Mouse (Mus musculus): ENCODE data around the gene E330017A01Rik. TPM values are rescaled to one million over a fixed set of nuclear protein-coding genes. Genes with fewer than 3 reads are reported as not detected.

Gene E330017A01Rik
- polyA plus RNA-seq, 1 experiment from 2014 or later: not detected

- no peaks in the 10 kb centered on the region for H3K9me3 ChIP-seq (ENCODE audit: low read length)
- no peak overlapping the region for H3K4me3 ChIP-seq (ENCODE audit: low read depth, low read length)
- TF ChIP-seq CTCF (IDR thresholded peaks at IDR 0.05; ENCODE audit: low read depth): no peak
- TF ChIP-seq EP300 (IDR thresholded peaks at IDR 0.05; ENCODE audit: low read depth): no peak
- no peaks in the 10 kb centered on the region for H3K27me3 ChIP-seq (ENCODE audit: insufficient read depth, low read length)
- no peak overlapping the region for H3K4me2 ChIP-seq (ENCODE audit: low read depth, low read length)
- peak overlapping the region; percentile 29 for H3K27ac ChIP-seq (ENCODE audit: low read depth)
- no peaks in the 10 kb centered on the region for H3K36me3 ChIP-seq (replicated peaks; ENCODE audit: insufficient read depth, low read length)
- peaks cover 16% of the 10 kb centered on the region for H3K4me1 ChIP-seq (ENCODE audit: insufficient read depth)
- WGBS (ENCODE audit: insufficient replicate concordance): 100% methylated on average over 2 of the region's 2 CpGs
- H3K9ac ChIP-seq (replicated peaks): no peak overlapping the region
- ATAC-seq (no peak), DNase-seq (no peak)
Measured at GRCm38 (mm10) chr16:58628336-58628680, 10.2 kb downstream of the E330017A01Rik start.

GRCm38 (mm10) chr16:58627597-58628335, 10.8 kb downstream of the E330017A01Rik start:
- 61% methylated on average over 4 of the region's 4 CpGs for WGBS (ENCODE audit: insufficient replicate concordance)
- no peak for DNase-seq
- H3K27ac ChIP-seq (ENCODE audit: low read depth): peak overlapping the region; percentile 29

DNA sequence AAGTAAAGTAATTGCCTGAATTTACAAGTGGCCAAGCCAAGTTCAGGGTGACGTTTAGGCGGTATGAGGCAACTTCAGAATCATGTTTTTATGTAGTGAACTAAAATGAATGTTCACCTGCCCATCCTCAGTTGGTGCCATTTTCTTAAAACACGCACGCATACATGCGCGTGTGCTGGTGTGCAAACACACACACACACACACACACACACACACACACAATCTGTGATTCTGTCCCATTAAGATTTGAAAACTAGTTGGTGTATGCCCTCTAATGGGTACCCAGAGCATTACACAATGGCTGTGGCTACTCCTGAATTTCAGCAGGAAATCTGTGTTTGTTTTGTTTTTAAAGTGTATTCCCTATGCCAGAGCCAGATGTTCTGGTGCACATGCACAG, 14.6 kb downstream of the E330017A01Rik start:
- DNase-seq: peak; percentile 24
- 0 out of 2 replicates have a peak, but pooled peaks have one; percentile 23 for ATAC-seq

More at GRCm38 (mm10) chr16:58627597-58628335, 10.8 kb downstream of the E330017A01Rik start:
- peaks cover 16% of the 10 kb centered on the region for H3K4me1 ChIP-seq (ENCODE audit: insufficient read depth)
- H3K9ac ChIP-seq (replicated peaks): no peak overlapping the region
- no peak overlapping the region for H3K4me2 ChIP-seq (ENCODE audit: low read depth, low read length)
- no peak overlapping the region for H3K4me3 ChIP-seq (ENCODE audit: low read depth, low read length)
- peak; percentile 75 for ATAC-seq
- TF ChIP-seq EP300 (IDR thresholded peaks at IDR 0.05; ENCODE audit: low read depth): peak; percentile 60; the same call in 1 of the 2 replicates
- TF ChIP-seq CTCF (IDR thresholded peaks at IDR 0.05; ENCODE audit: low read depth): peak; percentile 59
- H3K27me3 ChIP-seq (ENCODE audit: insufficient read depth, low read length): no peaks in the 10 kb centered on the region
- no peaks in the 10 kb centered on the region for H3K36me3 ChIP-seq (replicated peaks; ENCODE audit: insufficient read depth, low read length)
- no peaks in the 10 kb centered on the region for H3K9me3 ChIP-seq (ENCODE audit: low read length)

GRCm38 (mm10) chr16:58623114-58623513, 15.4 kb downstream of the E330017A01Rik start:
- peaks cover 6% of the 10 kb centered on the region; the same call in 1 of the 2 replicates for H3K4me1 ChIP-seq (ENCODE audit: insufficient read depth)
- ATAC-seq: no peak
- H3K9me3 ChIP-seq (ENCODE audit: low read length): no peaks in the 10 kb centered on the region
- H3K36me3 ChIP-seq (replicated peaks; ENCODE audit: insufficient read depth, low read length): no peaks in the 10 kb centered on the region
- 77% methylated on average over 4 of the region's 4 CpGs for WGBS (ENCODE audit: insufficient replicate concordance)
- H3K9ac ChIP-seq (replicated peaks): no peak overlapping the region
- no peak for DNase-seq
- TF ChIP-seq CTCF (IDR thresholded peaks at IDR 0.05; ENCODE audit: low read depth) (no peak), EP300 (IDR thresholded peaks at IDR 0.05; ENCODE audit: low read depth) (no peak)
- no peak overlapping the region for H3K4me2 ChIP-seq (ENCODE audit: low read depth, low read length)
- no peak overlapping the region for H3K4me3 ChIP-seq (ENCODE audit: low read depth, low read length)
- H3K27me3 ChIP-seq (ENCODE audit: insufficient read depth, low read length): no peaks in the 10 kb centered on the region
- H3K27ac ChIP-seq (ENCODE audit: low read depth): no peak overlapping the region

More for the DNA sequence above, 14.6 kb downstream of the E330017A01Rik start:
- WGBS (ENCODE audit: insufficient replicate concordance): 79% methylated on average over 6 of the region's 6 CpGs
- Histone ChIP-seq H3K36me3 (replicated peaks; ENCODE audit: insufficient read depth, low read length) (no peaks in the 10 kb centered on the region), H3K9me3 (ENCODE audit: low read length) (no peaks in the 10 kb centered on the region), H3K4me3 (ENCODE audit: low read depth, low read length) (no peak overlapping the region), H3K27ac (ENCODE audit: low read depth) (no peak overlapping the region), H3K27me3 (ENCODE audit: insufficient read depth, low read length) (no peaks in the 10 kb centered on the region), H3K9ac (replicated peaks) (no peak overlapping the region), H3K4me2 (ENCODE audit: low read depth, low read length) (no peak overlapping the region), H3K4me1 (ENCODE audit: insufficient read depth) (peaks cover 13% of the 10 kb centered on the region)
- TF ChIP-seq CTCF (IDR thresholded peaks at IDR 0.05; ENCODE audit: low read depth) (peak; percentile 84), EP300 (IDR thresholded peaks at IDR 0.05; ENCODE audit: low read depth) (no peak)

- H3K4me2 ChIP-seq (ENCODE audit: low read depth, low read length): no peak overlapping the region
- no peak overlapping the region for H3K9ac ChIP-seq (replicated peaks)
- no peak overlapping the region for H3K27ac ChIP-seq (ENCODE audit: low read depth)
- no peak overlapping the region for H3K4me3 ChIP-seq (ENCODE audit: low read depth, low read length)
- 77% methylated on average over 3 of the region's 3 CpGs for WGBS (ENCODE audit: insufficient replicate concordance)
- TF ChIP-seq CTCF (IDR thresholded peaks at IDR 0.05; ENCODE audit: low read depth): no peak
- TF ChIP-seq EP300 (IDR thresholded peaks at IDR 0.05; ENCODE audit: low read depth): no peak
- no peaks in the 10 kb centered on the region for H3K36me3 ChIP-seq (replicated peaks; ENCODE audit: insufficient read depth, low read length)
- H3K4me1 ChIP-seq (ENCODE audit: insufficient read depth): peaks cover 3% of the 10 kb centered on the region; the same call in 1 of the 2 replicates
- no peak for DNase-seq
- no peaks in the 10 kb centered on the region for H3K9me3 ChIP-seq (ENCODE audit: low read length)
- H3K27me3 ChIP-seq (ENCODE audit: insufficient read depth, low read length): no peaks in the 10 kb centered on the region
- no peak for ATAC-seq
Measured at GRCm38 (mm10) chr16:58622377-58622776, 16.2 kb downstream of the E330017A01Rik start.

DNA sequence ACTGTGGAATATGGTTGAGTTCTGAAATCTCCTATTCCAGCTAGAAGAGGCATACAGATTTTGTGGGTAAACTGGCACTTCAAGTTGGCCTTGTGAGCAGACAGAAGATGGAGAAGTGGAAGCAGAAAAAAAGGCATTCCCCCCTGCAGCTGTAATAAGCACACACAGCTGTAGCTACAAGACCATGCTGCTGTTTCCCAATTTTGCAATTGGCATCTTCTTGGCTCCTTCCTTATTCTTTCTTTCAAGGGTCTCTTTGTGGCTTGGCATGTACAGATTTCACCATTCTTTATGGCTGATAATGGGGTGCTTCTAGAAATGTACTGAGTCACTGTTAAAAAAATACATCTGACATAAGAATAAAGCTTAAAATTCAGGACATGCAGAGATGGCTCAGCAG, 21.2 kb downstream of the E330017A01Rik start:
- Histone ChIP-seq H3K4me2 (ENCODE audit: low read depth, low read length) (no peak overlapping the region), H3K36me3 (replicated peaks; ENCODE audit: insufficient read depth, low read length) (no peaks in the 10 kb centered on the region), H3K9me3 (ENCODE audit: low read length) (no peaks in the 10 kb centered on the region), H3K4me3 (ENCODE audit: low read depth, low read length) (no peak overlapping the region), H3K27ac (ENCODE audit: low read depth) (no peak overlapping the region), H3K4me1 (ENCODE audit: insufficient read depth) (no peaks in the 10 kb centered on the region), H3K9ac (replicated peaks) (no peak overlapping the region), H3K27me3 (ENCODE audit: insufficient read depth, low read length) (no peaks in the 10 kb centered on the region)
- DNase-seq (no peak), ATAC-seq (no peak)
- TF ChIP-seq CTCF (IDR thresholded peaks at IDR 0.05; ENCODE audit: low read depth): no peak
- TF ChIP-seq EP300 (IDR thresholded peaks at IDR 0.05; ENCODE audit: low read depth): no peak

Data from liver, postnatal 0 days (tissue).